Mouse (Mus musculus) layer of hippocampus, postnatal 25 days (tissue): ENCODE data around the gene Lclat1. TPM values are rescaled to one million over a fixed set of nuclear protein-coding genes. Genes with fewer than 3 reads are reported as not detected.
"Not testable (repeated sequence)": the region's sequence is repeated elsewhere in the genome, so short reads cannot be mapped to it uniquely, and the experiment has no call there.

ENCODE experiments used
- DNase-seq, 2 experiments: peaks; one replicate each; pipeline ENCODE4 v3.0.0; 2022; ENCODE audit warnings: mixed read lengths in 2 of 2, low spot score in 1 of 2; ENCODE audit errors: extremely low spot score in 1 of 2
- total RNA-seq, 2 experiments: library from RNA; stranded (reverse); gene quantifications; 2 replicates each; pipeline ENCODE4 v1.2.3; 2021

Lclat1 gene
- total RNA-seq, 2 experiments from 2014 or later = 29.9 to 33.2 TPM

DNA sequence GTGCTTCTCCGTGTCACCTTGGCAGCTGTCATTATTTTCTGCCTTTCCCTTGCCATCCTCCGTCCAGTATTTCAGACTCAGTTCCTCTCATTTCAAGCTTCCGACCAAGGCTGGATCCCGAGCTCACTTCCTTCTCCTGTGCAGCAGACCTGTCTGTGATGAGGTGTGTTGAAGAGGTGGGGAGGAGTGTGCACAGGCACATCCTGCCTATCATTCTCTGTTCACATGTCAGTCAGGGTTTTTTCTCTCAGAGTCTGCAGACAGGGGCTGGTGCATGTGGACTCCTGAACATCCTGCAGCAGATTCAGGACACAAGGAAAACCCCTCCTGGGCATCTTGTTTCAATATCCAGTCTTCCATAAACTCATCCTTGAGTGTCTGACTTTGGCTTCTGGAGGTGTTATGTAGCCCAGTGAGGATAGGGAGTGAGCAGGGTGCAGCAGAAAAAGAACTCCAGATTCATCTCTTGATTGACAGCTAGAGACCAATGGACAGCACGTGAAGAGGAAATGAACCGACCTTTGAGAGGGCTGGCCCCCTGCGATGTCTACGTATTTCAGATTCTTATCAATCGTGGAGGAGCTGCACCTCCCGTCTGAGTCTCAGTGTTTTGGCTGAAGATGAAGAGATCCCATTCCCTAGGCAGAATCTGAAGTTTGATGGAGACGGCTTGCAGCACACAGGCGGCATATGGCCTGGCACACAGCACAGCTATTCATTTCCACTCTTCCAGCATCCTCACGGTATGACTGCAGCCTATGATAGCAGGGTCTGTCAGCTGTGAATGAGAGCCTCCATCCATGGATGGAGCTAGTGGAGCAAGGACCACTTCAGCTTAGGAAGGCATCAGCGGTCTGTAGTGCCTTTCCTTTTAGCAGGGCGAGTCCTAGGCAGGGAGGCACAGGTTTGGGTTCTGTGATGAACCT is 163.3 kb downstream of the Lclat1 start:
- peak in 1 of 2 experiments; percentile 14 for DNase-seq

- DNase-seq = peak; percentile 26 to 28
Measured at GRCm38 (mm10) chr17:73271797-73272600, 164.2 kb downstream of the Lclat1 start.

DNA sequence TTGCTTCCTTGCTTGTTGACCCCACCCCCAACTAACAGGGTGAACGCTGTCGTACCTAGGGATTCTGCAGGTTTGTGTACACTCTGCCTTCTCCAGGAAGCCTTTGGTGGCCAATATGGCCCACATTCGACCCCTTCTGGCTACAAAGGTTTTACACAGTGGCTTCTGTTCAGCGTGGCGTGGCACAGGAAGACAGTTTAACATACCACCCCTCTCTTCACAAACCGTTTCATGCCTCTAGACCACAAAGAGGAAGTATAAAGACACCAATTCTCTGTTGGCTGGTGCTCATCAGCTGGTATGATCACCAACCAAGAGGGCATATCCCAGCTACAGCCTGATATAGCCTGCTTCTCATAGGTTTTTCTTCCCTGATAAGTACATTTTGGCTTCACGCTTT is 166.0 kb downstream of the Lclat1 start:
- no peak for DNase-seq

GRCm38 (mm10) chr17:73275066-73275465 is 167.3 kb downstream of the Lclat1 start:
- no peak for DNase-seq

DNA sequence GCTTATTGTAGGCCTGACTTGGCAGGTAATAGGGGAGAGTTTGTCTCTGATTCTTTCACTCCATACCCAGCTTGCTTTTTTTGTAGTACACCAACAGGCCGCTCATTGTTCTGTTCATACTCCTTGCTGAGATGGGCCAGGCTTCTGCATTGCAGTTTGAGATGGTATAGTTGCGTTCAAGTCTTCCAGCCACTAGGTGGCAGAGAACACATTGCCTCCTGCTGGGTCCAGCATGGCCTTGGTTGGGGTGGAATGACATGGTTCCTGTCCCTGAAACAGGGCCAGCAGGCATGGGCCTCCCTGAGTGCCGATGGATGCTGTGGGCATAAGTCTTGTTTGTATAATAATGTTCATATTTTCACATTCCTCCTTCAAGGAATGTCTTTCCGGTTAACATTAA is 170.0 kb downstream of the Lclat1 start:
- no peak for DNase-seq

GRCm38 (mm10) chr17:73282702-73283101 is 174.9 kb downstream of the Lclat1 start:
- DNase-seq = not testable (repeated sequence)

DNA sequence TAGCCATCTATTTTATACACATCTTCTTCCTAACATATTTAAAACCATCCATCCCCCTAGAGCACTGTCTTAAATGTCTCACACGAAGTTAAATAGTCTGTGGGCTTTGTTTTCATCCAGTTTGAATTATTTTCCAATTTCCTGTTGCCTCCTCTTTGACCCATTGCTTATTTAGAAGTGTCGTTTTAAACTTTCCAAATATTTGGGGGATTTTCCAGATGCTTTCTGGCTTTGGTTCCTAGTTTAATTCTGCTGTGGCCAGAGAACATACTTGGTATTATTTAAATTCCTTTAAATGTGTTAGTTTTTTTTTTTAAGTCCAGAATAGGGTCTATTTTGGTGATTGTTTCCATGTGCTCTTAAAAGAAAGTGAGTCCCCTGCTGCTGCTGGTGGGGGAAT is 176.5 kb downstream of the Lclat1 start:
- no peak for DNase-seq

Other genes with a start within 250 kb of the Lclat1 start
- 10 to 100 TPM; 34.2 to 36.1 TPM for gene Lbh, start 189.7 kb upstream of the Lclat1 start, total RNA-seq